Mouse (Mus musculus) limb, embryonic 11.5 days (tissue): Measurements from ENCODE around the gene Olfr845. TPM values are rescaled to one million over a fixed set of nuclear protein-coding genes. Genes with fewer than 3 reads are reported as not detected.

Source experiments
- ATAC-seq: fragments of 200-750 bp; cut with Nextera tagmentation; 2 replicates; pipeline ENCODE4 v1.8.0; 2017; ENCODE audit warnings: low read depth; ENCODE audit not compliant: insufficient number of reproducible peaks, low FRiP score, low TSS enrichment
- DNase-seq: peaks from one replicate; pipeline ENCODE4 v3.0.0-alpha.2; 2015; ENCODE audit warnings: low spot score
- H3K27ac ChIP-seq: fragments of 300-500 bp; sonication (generic); replicated peaks from 2 replicates; pipeline ENCODE4 v1.5.1; 2014; ENCODE audit warnings: low read depth, mild to moderate bottlenecking, low read length
- H3K27me3 ChIP-seq: fragments of 300-500 bp; sonication (generic); 2 replicates; pipeline ENCODE4 v1.6.1; 2014; ENCODE audit warnings: mild to moderate bottlenecking, low read length, mixed read lengths; ENCODE audit not compliant: control insufficient read depth, insufficient read depth
- H3K36me3 ChIP-seq: fragments of 300-500 bp; sonication (generic); 2 replicates; pipeline ENCODE4 v1.6.1; 2014; ENCODE audit warnings: mild to moderate bottlenecking, low read length, moderate library complexity, mixed read lengths; ENCODE audit not compliant: control insufficient read depth, insufficient read depth
- H3K4me1 ChIP-seq: fragments of 300-500 bp; sonication (generic); 2 replicates; pipeline ENCODE4 v1.6.1; 2014; ENCODE audit warnings: low read length, mixed read lengths; ENCODE audit not compliant: control insufficient read depth, insufficient read depth
- H3K4me2 ChIP-seq: fragments of 300-500 bp; sonication (generic); 2 replicates; pipeline ENCODE4 v1.6.1; 2014; ENCODE audit warnings: low read depth, mild to moderate bottlenecking, moderate library complexity; ENCODE audit not compliant: severe bottlenecking
- H3K4me3 ChIP-seq: fragments of 300-500 bp; sonication (generic); 2 replicates; pipeline ENCODE4 v1.5.1; 2014; ENCODE audit warnings: low read depth, low read length
- H3K9ac ChIP-seq: fragments of 300-500 bp; sonication (generic); 2 replicates; pipeline ENCODE4 v1.6.1; 2014; ENCODE audit warnings: mild to moderate bottlenecking, low read length
- H3K9me3 ChIP-seq: fragments of 300-500 bp; sonication (generic); 2 replicates; pipeline ENCODE4 v1.6.1; 2016; ENCODE audit warnings: low read length; ENCODE audit not compliant: control insufficient read depth
- WGBS: fragments of 180-500 bp; shearing (Covaris S2); extraction: QIAGEN DNeasy Blood & Tissue Kit; methylation state at CpG from one replicate; pipeline ENCODE4 v1.1.7; 2014; 5-methylcytosine and 5-hydroxymethylcytosine counted together
- polyA plus RNA-seq: library from polyadenylated mRNA; unstranded; fragments of >200 nt; fragmentation: Nextera tagmentation; extraction: Ambion mirVana; gene quantifications from 2 replicates; pipeline ENCODE4 v1.2.1, GENCODE M21; 2014

Olfr845 gene
- not detected in 2 replicates for polyA plus RNA-seq

- Histone ChIP-seq H3K9me3 (no peaks in the 10 kb centered on the region; the same call in 1 of the 2 replicates), H3K9ac (no peak within 1 kb of the TSS), H3K4me1 (no peaks in the 10 kb centered on the region), H3K4me2 (no peak within 1 kb of the TSS), H3K27ac (no peak within 1 kb of the TSS), H3K27me3 (no peaks in the 10 kb centered on the region), H3K4me3 (no peak within 1 kb of the TSS), H3K36me3 (no peaks in the 10 kb centered on the region)
- DNase-seq (no peak), ATAC-seq (no peak)
- WGBS, result 80% methylated on average over 1 of the region's 1 CpGs
Measured at GRCm38 (mm10) chr9:19336157-19336556, at the start of gene Olfr845. TSS of gene Olfr845 (plus strand) at chr9:19336457.

GRCm38 (mm10) chr9:19316047-19316446 lies 20.2 kb upstream of the Olfr845 start, which contains the start of gene Olfr844:
TSS of gene Olfr844 (plus strand) at chr9:19316347.
- Histone ChIP-seq H3K4me3 (no peak within 1 kb of the TSS), H3K4me2 (no peak within 1 kb of the TSS), H3K27ac (no peak within 1 kb of the TSS), H3K4me1 (no peaks in the 10 kb centered on the region), H3K36me3 (no peaks in the 10 kb centered on the region), H3K27me3 (no peaks in the 10 kb centered on the region), H3K9ac (no peak within 1 kb of the TSS), H3K9me3 (no peaks in the 10 kb centered on the region)
- DNase-seq (no peak), ATAC-seq (no peak)

- no peak for ATAC-seq
- WGBS, result 69% methylated on average over 1 of the region's 1 CpGs
Measured at GRCm38 (mm10) chr9:19363905-19364304, 27.6 kb downstream of the Olfr845 start, which contains the start of gene Olfr846. TSS of gene Olfr846 (minus strand) at chr9:19364005.

GRCm38 (mm10) chr9:19378569-19378968 lies 42.3 kb downstream of the Olfr845 start, which contains the start of gene Olfr847:
TSS of gene Olfr847 (minus strand) at chr9:19378669.
- H3K4me2 ChIP-seq, result no peak within 1 kb of the TSS
- no peak within 1 kb of the TSS for H3K4me3 ChIP-seq
- no peaks in the 10 kb centered on the region for H3K36me3 ChIP-seq
- no peak within 1 kb of the TSS for H3K27ac ChIP-seq
- H3K27me3 ChIP-seq, result no peaks in the 10 kb centered on the region
- ATAC-seq (no peak), DNase-seq (no peak)
- 75% methylated on average over 1 of the region's 1 CpGs for WGBS
- no peaks in the 10 kb centered on the region for H3K9me3 ChIP-seq
- no peak within 1 kb of the TSS for H3K9ac ChIP-seq
- H3K4me1 ChIP-seq, result no peaks in the 10 kb centered on the region

More at GRCm38 (mm10) chr9:19363905-19364304, 27.6 kb downstream of the Olfr845 start, which contains the start of gene Olfr846:
- H3K27ac ChIP-seq, result no peak within 1 kb of the TSS
- H3K4me2 ChIP-seq, result no peak within 1 kb of the TSS
- DNase-seq, result no peak
- H3K9me3 ChIP-seq, result 0 out of 2 replicates have a peak, but pooled peaks cover 2% of the 10 kb centered on the region
- no peak within 1 kb of the TSS for H3K4me3 ChIP-seq
- H3K4me1 ChIP-seq, result no peaks in the 10 kb centered on the region
- H3K36me3 ChIP-seq, result no peaks in the 10 kb centered on the region
- no peaks in the 10 kb centered on the region for H3K27me3 ChIP-seq
- H3K9ac ChIP-seq, result no peak within 1 kb of the TSS

Other genes starting within 250 kb of the Olfr845 start
- gene Olfr836, start 216.1 kb upstream of the Olfr845 start, polyA plus RNA-seq, result not detected in 2 replicates
- gene Olfr837, start 200.1 kb upstream of the Olfr845 start, polyA plus RNA-seq, result not detected in 2 replicates
- not detected in 2 replicates for gene Olfr839-ps1, start 159.1 kb upstream of the Olfr845 start, polyA plus RNA-seq
- gene Olfr843, start 84.5 kb upstream of the Olfr845 start, polyA plus RNA-seq, result not detected in 2 replicates
- gene Olfr844, start 20.1 kb upstream of the Olfr845 start, polyA plus RNA-seq, result not detected in 2 replicates
- gene Olfr846, start 27.5 kb downstream of the Olfr845 start, polyA plus RNA-seq, result not detected in 2 replicates
- gene Olfr847, start 42.2 kb downstream of the Olfr845 start, polyA plus RNA-seq, result not detected in 2 replicates
- not detected in 2 replicates for gene Olfr849, start 103.8 kb downstream of the Olfr845 start, polyA plus RNA-seq
- gene Olfr850, start 141.8 kb downstream of the Olfr845 start, polyA plus RNA-seq, result not detected in 2 replicates
- gene Olfr851, start 156.8 kb downstream of the Olfr845 start, polyA plus RNA-seq, result not detected in 2 replicates
- not detected in 2 replicates for gene Olfr853, start 204.6 kb downstream of the Olfr845 start, polyA plus RNA-seq
- not detected in 2 replicates for gene Olfr854, start 230.9 kb downstream of the Olfr845 start, polyA plus RNA-seq
- gene Olfr855, start 246.2 kb downstream of the Olfr845 start, polyA plus RNA-seq, result not detected in 2 replicates